Mouse (Mus musculus) heart, postnatal 0 days (tissue): ENCODE data around the gene Gpm6b. TPM values are rescaled to one million over a fixed set of nuclear protein-coding genes. Genes with fewer than 3 reads are reported as not detected.

Experiments
- ATAC-seq: fragments of 200-750 bp; cut with Nextera tagmentation; 2 replicates; pipeline ENCODE4 v1.8.0; 2017; ENCODE audit warnings: low read depth, moderate number of reproducible peaks, moderate library complexity; ENCODE audit not compliant: insufficient read depth
- DNase-seq: peaks from one replicate; pipeline ENCODE4 v3.0.0-alpha.2; 2016; ENCODE audit warnings: low spot score
- H3K27ac ChIP-seq: fragments of 300-500 bp; sonication (generic); 2 replicates; pipeline ENCODE4 v1.5.1; 2014; ENCODE audit warnings: low read depth, mild to moderate bottlenecking
- H3K27me3 ChIP-seq: fragments of 300-500 bp; sonication (generic); 2 replicates; pipeline ENCODE4 v1.6.1; 2014; ENCODE audit warnings: low read length, mixed read lengths; ENCODE audit not compliant: control insufficient read depth, insufficient read depth
- H3K36me3 ChIP-seq: fragments of 300-500 bp; sonication (generic); replicated peaks from 2 replicates; pipeline ENCODE4 v1.6.1; 2014; ENCODE audit warnings: low read length, mixed read lengths; ENCODE audit not compliant: control insufficient read depth, insufficient read depth
- H3K4me1 ChIP-seq: fragments of 300-500 bp; sonication (generic); 2 replicates; pipeline ENCODE4 v1.6.1; 2014; ENCODE audit warnings: antibody characterized with exemption; ENCODE audit not compliant: control insufficient read depth, insufficient read depth
- H3K4me2 ChIP-seq: fragments of 300-500 bp; sonication (generic); 2 replicates; pipeline ENCODE4 v1.6.1; 2014; ENCODE audit warnings: low read depth, mild to moderate bottlenecking, low read length, moderate library complexity
- H3K4me3 ChIP-seq: fragments of 300-500 bp; sonication (generic); 2 replicates; pipeline ENCODE4 v1.5.1; 2014; ENCODE audit warnings: low read depth, low read length
- H3K9ac ChIP-seq: fragments of 300-500 bp; sonication (generic); replicated peaks from 2 replicates; pipeline ENCODE4 v1.6.1; 2014; ENCODE audit warnings: low read depth, low read length, mixed read lengths
- H3K9me3 ChIP-seq: fragments of 300-500 bp; sonication (generic); replicated peaks from 2 replicates; pipeline ENCODE4 v1.6.1; 2016; ENCODE audit warnings: low read length; ENCODE audit not compliant: control insufficient read depth
- CTCF ChIP-seq: IDR thresholded peaks from 2 replicates; pipeline ENCODE4 v1.5.1; 2016; ENCODE audit warnings: antibody characterized with exemption, control low read depth, low read depth
- EP300 ChIP-seq: IDR thresholded peaks from 2 replicates; pipeline ENCODE4 v1.6.1; 2016; ENCODE audit warnings: antibody characterized with exemption, low read depth
- WGBS: fragments of 180-500 bp; shearing (Covaris S2); extraction: QIAGEN DNeasy Blood & Tissue Kit; methylation state at CpG from one replicate; pipeline ENCODE4 v1.1.7; 2014; 5-methylcytosine and 5-hydroxymethylcytosine counted together
- polyA plus RNA-seq: library from polyadenylated mRNA; unstranded; fragments of >200 nt; fragmentation: Nextera tagmentation; extraction: Ambion mirVana; gene quantifications from 2 replicates; pipeline ENCODE4 v1.2.1, GENCODE M21; 2015
- total RNA-seq: library from RNA; depleted of rRNA; stranded (reverse); fragments of >200 nt; gene quantifications from 2 replicates; pipeline ENCODE4 v1.2.3, GENCODE M21; 2014; ENCODE audit warnings: low replicate concordance

Gpm6b gene
- total and polyA plus RNA-seq, 2 experiments from 2014 or later, result 3.9 to 13.0 TPM

- TF ChIP-seq EP300 (no peak), CTCF (no peak)
- no peaks in the 10 kb centered on the region for H3K9me3 ChIP-seq
- H3K4me3 ChIP-seq, result no peak overlapping the region
- no peak for ATAC-seq
- no peak for DNase-seq
- WGBS, result 41% methylated on average over 1 of the region's 1 CpGs
- H3K9ac ChIP-seq, result no peak overlapping the region
- no peaks in the 10 kb centered on the region for H3K36me3 ChIP-seq
- no peak overlapping the region for H3K4me2 ChIP-seq
- no peak overlapping the region for H3K27ac ChIP-seq
- no peaks in the 10 kb centered on the region for H3K27me3 ChIP-seq
- H3K4me1 ChIP-seq, result no peaks in the 10 kb centered on the region
These were observed 70.1 kb downstream of the Gpm6b start for GRCm38 (mm10) chrX:166308798-166309197.

- H3K4me1 ChIP-seq, result no peaks in the 10 kb centered on the region
- no peaks in the 10 kb centered on the region for H3K9me3 ChIP-seq
- H3K36me3 ChIP-seq, result no peaks in the 10 kb centered on the region
- no peak overlapping the region for H3K4me3 ChIP-seq
- H3K27me3 ChIP-seq, result no peaks in the 10 kb centered on the region
- H3K4me2 ChIP-seq, result no peak overlapping the region
- ATAC-seq (no peak), DNase-seq (no peak)
- no peak for TF ChIP-seq EP300
- no peak for TF ChIP-seq CTCF
- H3K9ac ChIP-seq, result no peak overlapping the region
- 52% methylated on average over 1 of the region's 1 CpGs for WGBS
- no peak overlapping the region for H3K27ac ChIP-seq
These were observed 76.5 kb downstream of the Gpm6b start for GRCm38 (mm10) chrX:166315251-166315650.

GRCm38 (mm10) chrX:166316552-166317375 lies 78.1 kb downstream of the Gpm6b start:
- Histone ChIP-seq H3K36me3 (no peaks in the 10 kb centered on the region), H3K4me2 (no peak overlapping the region), H3K4me3 (no peak overlapping the region), H3K27me3 (no peaks in the 10 kb centered on the region), H3K9me3 (no peaks in the 10 kb centered on the region), H3K9ac (no peak overlapping the region), H3K27ac (no peak overlapping the region), H3K4me1 (no peaks in the 10 kb centered on the region)
- no peak for ATAC-seq
- no peak for DNase-seq
- 60% methylated on average over 7 of the region's 7 CpGs for WGBS
- TF ChIP-seq EP300 (no peak), CTCF (no peak)

GRCm38 (mm10) chrX:166317376-166317679 lies 78.6 kb downstream of the Gpm6b start:
- Histone ChIP-seq H3K9me3 (no peaks in the 10 kb centered on the region), H3K9ac (no peak overlapping the region), H3K4me3 (no peak overlapping the region), H3K4me2 (no peak overlapping the region), H3K36me3 (no peaks in the 10 kb centered on the region), H3K27ac (no peak overlapping the region), H3K27me3 (no peaks in the 10 kb centered on the region), H3K4me1 (no peaks in the 10 kb centered on the region)
- DNase-seq (no peak), ATAC-seq (no peak)
- TF ChIP-seq CTCF (no peak), EP300 (no peak)
- 88% methylated on average over 1 of the region's 1 CpGs for WGBS

GRCm38 (mm10) chrX:166323226-166323625 lies 84.5 kb downstream of the Gpm6b start:
- H3K27ac ChIP-seq, result no peak overlapping the region
- no peaks in the 10 kb centered on the region for H3K27me3 ChIP-seq
- WGBS, result 77% methylated on average over 3 of the region's 3 CpGs
- no peak overlapping the region for H3K4me2 ChIP-seq
- ATAC-seq (no peak), DNase-seq (no peak)
- TF ChIP-seq EP300 (no peak), CTCF (no peak)
- no peak overlapping the region for H3K4me3 ChIP-seq
- no peaks in the 10 kb centered on the region for H3K9me3 ChIP-seq
- no peaks in the 10 kb centered on the region for H3K4me1 ChIP-seq
- H3K9ac ChIP-seq, result no peak overlapping the region
- H3K36me3 ChIP-seq, result no peaks in the 10 kb centered on the region

GRCm38 (mm10) chrX:166327621-166328020 lies 88.9 kb downstream of the Gpm6b start:
- Histone ChIP-seq H3K9me3 (no peaks in the 10 kb centered on the region), H3K27ac (no peak overlapping the region), H3K4me3 (no peak overlapping the region), H3K36me3 (no peaks in the 10 kb centered on the region), H3K4me1 (no peaks in the 10 kb centered on the region), H3K27me3 (no peaks in the 10 kb centered on the region), H3K9ac (no peak overlapping the region), H3K4me2 (no peak overlapping the region)
- DNase-seq (no peak), ATAC-seq (no peak)
- WGBS, result 71% methylated on average over 5 of the region's 5 CpGs
- no peak for TF ChIP-seq CTCF
